Mouse (Mus musculus): ENCODE measurements at regions not wholly inside any gene's neighbourhood (a gene's known extent, or its start where the extent isn't known, plus 50 kb on each side); places are given as distances from the start of the nearest gene placed in this dataset.
"Not testable (repeated sequence)": the region's sequence is repeated elsewhere in the genome, so short reads cannot be mapped to it uniquely, and the experiment has no call there.

GRCm38 (mm10) chr12:70660388-70660787 lies 164.9 kb upstream of the Frmd6 start:
- DNase-seq (ENCODE audit: low read depth, low spot score) = no peak
- TF ChIP-seq CTCF (IDR thresholded peaks at IDR 0.05) = no peak
- in situ Hi-C loops (cut with MboI; ENCODE audit: low pct_unique_long_range_greater_than_20kb) = no loop called here
- ATAC-seq = no peak
- POLR2A ChIA-PET = interaction anchor here (1.0 to 1.4 kb wide), 2 partner anchors 9 to 15 kb away, joined by 3 read pairs; no protein-coding TSS in a partner anchor
- no peaks in the 10 kb centered on the region for H3K27me3 ChIP-seq
- CTCF ChIA-PET = no interaction called here

DNA sequence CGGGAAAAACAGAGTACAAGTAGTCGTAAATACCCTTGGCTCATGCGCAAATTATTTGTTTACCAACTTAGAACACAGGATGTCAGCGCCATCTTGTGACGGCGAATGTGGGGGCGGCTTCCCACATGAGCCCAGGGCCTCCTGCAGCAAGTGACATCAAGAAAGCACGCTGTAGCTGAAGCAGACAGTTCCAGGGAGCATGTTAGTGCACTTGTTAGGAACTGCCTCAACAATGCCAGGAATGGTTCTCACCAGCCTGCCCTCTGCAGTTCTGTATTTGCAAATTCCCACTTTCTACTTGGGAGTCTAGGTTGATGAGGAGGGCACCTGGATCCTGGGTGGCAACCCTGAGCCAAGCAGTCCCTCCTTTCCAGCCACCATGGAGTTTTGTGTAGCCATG lies 157.2 kb upstream of the Frmd6 start:
- ATAC-seq = not testable (repeated sequence)

DNA sequence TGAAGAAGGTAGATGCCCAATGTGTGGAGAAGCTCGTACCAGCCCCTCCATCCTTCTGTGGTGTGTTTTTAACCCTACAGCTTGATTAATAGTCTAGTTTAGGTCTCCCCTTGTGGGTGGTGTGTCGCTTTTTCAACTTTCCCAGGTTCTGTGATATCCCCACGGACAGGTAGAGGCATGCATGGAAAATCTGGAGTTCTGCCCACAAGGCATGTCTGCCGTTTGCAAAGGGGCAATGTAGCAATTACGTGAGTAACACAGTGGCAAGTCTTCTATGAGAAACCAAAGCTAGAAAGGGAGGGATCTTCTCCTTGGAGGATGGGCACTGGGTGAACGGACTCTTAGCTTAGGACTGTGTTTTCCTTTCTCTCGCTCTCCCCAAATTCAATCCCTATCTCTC lies 153.2 kb upstream of the Frmd6 start:
- no peak for ATAC-seq

More for the DNA sequence above, 157.2 kb upstream of the Frmd6 start:
- CTCF ChIA-PET; in situ Hi-C loops (cut with MboI; ENCODE audit: low pct_unique_long_range_greater_than_20kb); DNase-seq (ENCODE audit: low read depth, low spot score); H3K27me3 ChIP-seq; POLR2A ChIA-PET: not testable (repeated sequence)

GRCm38 (mm10) chr12:70673188-70673587 lies 152.1 kb upstream of the Frmd6 start:
- ChIA-PET CTCF (no interaction called here), POLR2A (no interaction called here)
- ATAC-seq = no peak
- no peaks in the 10 kb centered on the region for H3K27me3 ChIP-seq
- TF ChIP-seq CTCF (IDR thresholded peaks at IDR 0.05) = no peak
- no peak for DNase-seq (ENCODE audit: low read depth, low spot score)
- in situ Hi-C loops (cut with MboI; ENCODE audit: low pct_unique_long_range_greater_than_20kb) = no loop called here

More for the DNA sequence above, 153.2 kb upstream of the Frmd6 start:
- CTCF ChIA-PET = no interaction called here
- POLR2A ChIA-PET = no interaction called here
- in situ Hi-C loops (cut with MboI; ENCODE audit: low pct_unique_long_range_greater_than_20kb) = no loop called here
- no peak for TF ChIP-seq CTCF (IDR thresholded peaks at IDR 0.05)
- DNase-seq (ENCODE audit: low read depth, low spot score) = no peak
- H3K27me3 ChIP-seq = no peaks in the 10 kb centered on the region

GRCm38 (mm10) chr12:70674144-70674543 lies 151.2 kb upstream of the Frmd6 start:
- no peak for TF ChIP-seq CTCF (IDR thresholded peaks at IDR 0.05)
- no peaks in the 10 kb centered on the region for H3K27me3 ChIP-seq
- ChIA-PET CTCF (no interaction called here), POLR2A (no interaction called here)
- no peak for ATAC-seq
- DNase-seq (ENCODE audit: low read depth, low spot score) = no peak
- in situ Hi-C loops (cut with MboI; ENCODE audit: low pct_unique_long_range_greater_than_20kb) = no loop called here

GRCm38 (mm10) chr12:70675846-70676245 lies 149.5 kb upstream of the Frmd6 start:
- in situ Hi-C loops (cut with MboI; ENCODE audit: low pct_unique_long_range_greater_than_20kb) = no loop called here
- no peak for ATAC-seq
- H3K27me3 ChIP-seq = no peaks in the 10 kb centered on the region
- ChIA-PET CTCF (interaction anchor here (0.7 kb wide), 1 partner anchor 19 kb away, joined by 6 read pairs; no protein-coding TSS in a partner anchor), POLR2A (interaction anchor here (1.1 kb wide), 1 partner anchor 15 kb away, joined by 3 read pairs; no protein-coding TSS in a partner anchor)
- no peak for DNase-seq (ENCODE audit: low read depth, low spot score)
- no peak for TF ChIP-seq CTCF (IDR thresholded peaks at IDR 0.05)

DNA sequence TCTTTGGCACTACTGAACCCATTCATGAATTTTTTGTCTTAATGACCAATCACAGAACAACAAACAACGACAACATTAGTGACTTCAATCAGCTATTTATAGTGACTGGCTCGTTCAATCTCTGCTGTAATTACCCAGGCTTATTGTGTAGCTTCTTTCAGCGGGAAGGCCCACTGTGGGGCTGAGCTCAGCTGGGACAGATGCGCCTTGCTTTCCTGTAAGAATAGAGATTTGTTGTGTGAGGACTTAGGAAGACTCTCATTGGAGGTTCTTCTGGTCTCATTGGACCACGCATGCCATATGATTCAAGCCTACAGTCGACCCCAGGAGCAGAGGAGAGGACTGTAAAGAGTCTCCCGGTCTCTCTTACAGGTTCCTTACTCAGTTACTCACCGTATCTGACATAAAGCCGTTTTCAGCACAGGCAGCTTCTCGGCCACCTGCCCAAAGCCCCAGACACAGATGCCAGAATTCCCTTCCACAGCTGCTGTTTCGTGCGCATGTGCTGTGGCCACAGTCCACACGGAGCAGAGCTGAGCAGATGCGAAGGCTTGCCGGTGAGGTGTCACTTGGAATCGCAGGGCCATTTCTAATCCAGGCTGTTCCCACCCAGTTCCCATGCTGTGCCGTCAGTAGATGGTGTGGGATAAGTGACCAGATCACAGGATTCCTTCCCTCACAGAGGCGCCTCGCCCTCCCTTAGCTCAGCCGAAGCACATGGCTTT lies 145.5 kb upstream of the Frmd6 start:
- DNase-seq (ENCODE audit: low read depth, low spot score) (no peak), ATAC-seq (no peak)
- in situ Hi-C loops (cut with MboI; ENCODE audit: low pct_unique_long_range_greater_than_20kb) = no loop called here
- H3K27me3 ChIP-seq = no peaks in the 10 kb centered on the region
- ChIA-PET POLR2A (no interaction called here), CTCF (no interaction called here)
- no peak for TF ChIP-seq CTCF (IDR thresholded peaks at IDR 0.05)

DNA sequence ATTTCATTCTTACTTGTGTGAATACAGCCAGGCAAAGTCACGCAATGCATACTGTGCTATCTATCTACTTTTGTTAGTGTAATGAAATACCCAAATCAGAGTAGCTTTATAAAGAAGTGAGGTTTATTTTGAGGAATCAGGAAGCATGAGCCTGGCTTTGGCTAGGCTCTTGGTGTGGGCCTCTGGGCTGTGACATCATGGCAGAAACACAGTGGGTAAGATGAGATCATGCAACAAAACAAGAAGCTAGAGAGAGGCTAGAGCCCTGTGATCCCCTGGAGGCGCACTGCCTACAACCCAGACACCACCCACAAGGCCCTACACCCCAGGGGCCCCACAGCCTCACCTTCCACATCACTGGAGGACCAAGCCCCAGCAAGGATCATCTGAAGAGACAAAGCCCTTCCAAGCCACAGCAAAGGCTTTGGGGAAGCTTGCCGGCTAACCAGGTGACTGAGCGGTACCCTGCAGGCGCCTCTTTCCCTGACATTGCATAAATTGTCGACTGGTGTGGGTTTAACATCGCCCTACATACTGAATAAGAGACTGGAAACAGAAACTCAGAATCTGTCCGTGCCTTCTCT lies 143.8 kb upstream of the Frmd6 start:
- no peak for TF ChIP-seq CTCF (IDR thresholded peaks at IDR 0.05)
- no peaks in the 10 kb centered on the region for H3K27me3 ChIP-seq
- no peak for ATAC-seq
- POLR2A ChIA-PET = interaction anchor here (0.7 kb wide), 1 partner anchor 34 kb away, joined by 3 read pairs; no protein-coding TSS in a partner anchor
- CTCF ChIA-PET = no interaction called here
- in situ Hi-C loops (cut with MboI; ENCODE audit: low pct_unique_long_range_greater_than_20kb) = no loop called here
- DNase-seq (ENCODE audit: low read depth, low spot score) = no peak

GRCm38 (mm10) chr12:70684354-70684753 lies 141.0 kb upstream of the Frmd6 start:
- DNase-seq (ENCODE audit: low read depth, low spot score) (no peak), ATAC-seq (no peak)
- POLR2A ChIA-PET = no interaction called here
- CTCF ChIA-PET = interaction anchor here (1.1 kb wide), 1 partner anchor 93 kb away, joined by 4 read pairs; no protein-coding TSS in a partner anchor
- no peaks in the 10 kb centered on the region for H3K27me3 ChIP-seq
- in situ Hi-C loops (cut with MboI; ENCODE audit: low pct_unique_long_range_greater_than_20kb) = no loop called here
- no peak for TF ChIP-seq CTCF (IDR thresholded peaks at IDR 0.05)

- DNase-seq (ENCODE audit: low read depth, low spot score) (no peak), ATAC-seq (no peak)
- POLR2A ChIA-PET = no interaction called here
- no peak for TF ChIP-seq CTCF (IDR thresholded peaks at IDR 0.05)
- CTCF ChIA-PET = no interaction called here
- no peaks in the 10 kb centered on the region for H3K27me3 ChIP-seq
- in situ Hi-C loops (cut with MboI; ENCODE audit: low pct_unique_long_range_greater_than_20kb) = no loop called here
These were observed 139.9 kb upstream of the Frmd6 start for GRCm38 (mm10) chr12:70685432-70685831.

- TF ChIP-seq CTCF (IDR thresholded peaks at IDR 0.05) = no peak
- no peaks in the 10 kb centered on the region for H3K27me3 ChIP-seq
- CTCF ChIA-PET = no interaction called here
- no peak for DNase-seq (ENCODE audit: low read depth, low spot score)
- POLR2A ChIA-PET = no interaction called here
- in situ Hi-C loops (cut with MboI; ENCODE audit: low pct_unique_long_range_greater_than_20kb) = no loop called here
- no peak for ATAC-seq
These were observed 139.0 kb upstream of the Frmd6 start for GRCm38 (mm10) chr12:70686337-70686736.
